Mouse (Mus musculus): ENCODE data around the gene Abcb1b.
A peak's percentile ranks its signal among the peaks of the same experiment; 100 is the strongest.
"Not testable (repeated sequence)": the region's sequence is repeated elsewhere in the genome, so short reads cannot be mapped to it uniquely, and the experiment has no call there.

The Abcb1b gene

DNA sequence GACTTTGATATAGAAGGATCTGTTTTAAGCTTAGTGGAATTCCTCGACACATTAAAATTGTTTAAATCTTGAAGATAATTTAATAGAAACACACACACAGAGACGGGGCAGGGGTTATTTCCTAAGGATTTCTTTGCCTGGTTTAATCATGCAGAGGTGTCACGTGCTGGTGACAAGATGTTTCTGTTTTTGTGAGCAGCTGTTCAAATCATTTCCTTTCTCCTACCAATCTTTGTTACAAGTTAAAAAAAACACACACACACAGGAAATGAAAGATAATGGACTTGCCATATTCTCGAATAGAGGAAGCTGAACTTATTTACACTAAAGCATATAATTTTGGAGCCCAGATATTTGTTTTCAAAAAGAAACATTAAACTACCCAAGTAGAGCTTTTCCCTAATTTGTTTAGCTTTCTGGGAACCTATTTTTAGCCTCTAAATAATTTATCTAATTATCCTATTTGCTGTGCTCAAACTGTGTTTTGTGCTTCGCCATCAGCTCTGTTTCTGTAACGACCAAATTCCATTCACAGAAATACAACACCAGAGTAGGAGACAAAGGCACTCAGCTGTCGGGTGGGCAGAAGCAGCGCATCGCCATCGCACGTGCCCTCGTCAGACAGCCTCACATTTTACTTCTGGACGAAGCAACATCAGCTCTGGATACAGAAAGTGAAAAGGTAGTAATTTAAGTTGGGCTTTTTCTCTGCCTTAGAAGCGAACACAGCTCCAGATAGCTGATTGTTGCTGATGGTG lies 65.8 kb downstream of the Abcb1b start:
- DNase-seq (ENCODE audit: inconsistent age in 2 of 2, low spot score in 1 of 2), result no peak

DNA sequence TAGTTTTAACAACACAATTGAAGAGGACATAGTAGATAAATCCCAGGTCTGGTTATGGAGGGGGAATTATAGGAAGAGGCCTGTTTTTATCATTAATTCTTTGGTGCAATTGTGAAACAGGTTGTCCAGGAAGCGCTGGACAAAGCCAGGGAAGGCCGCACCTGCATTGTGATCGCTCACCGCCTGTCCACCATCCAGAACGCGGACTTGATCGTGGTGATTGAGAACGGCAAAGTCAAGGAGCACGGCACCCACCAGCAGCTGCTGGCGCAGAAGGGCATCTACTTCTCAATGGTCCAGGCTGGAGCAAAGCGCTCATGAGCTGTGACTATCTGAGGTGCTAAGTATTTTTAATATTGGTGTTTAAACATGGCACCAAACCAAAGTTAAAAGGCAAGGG lies 67.7 kb downstream of the Abcb1b start:
- not testable (repeated sequence) for DNase-seq (ENCODE audit: inconsistent age in 2 of 2, low spot score in 1 of 2)

GRCm38 (mm10) chr5:8866366-8866765 lies 68.4 kb downstream of the Abcb1b start:
- no peak for DNase-seq (ENCODE audit: inconsistent age in 2 of 2, low spot score in 1 of 2)

- DNase-seq (ENCODE audit: inconsistent age in 2 of 2, low spot score in 1 of 2), result peak in 1 of 2 experiments; percentile 65
These were observed 70.1 kb downstream of the Abcb1b start for GRCm38 (mm10) chr5:8868019-8868418.

GRCm38 (mm10) chr5:8872979-8873915 lies 75.3 kb downstream of the Abcb1b start:
- peak in 1 of 2 experiments; percentile 53 for DNase-seq (ENCODE audit: inconsistent age in 2 of 2, low spot score in 1 of 2)

- no peak for DNase-seq (ENCODE audit: inconsistent age in 2 of 2, low spot score in 1 of 2)
These were observed 79.1 kb downstream of the Abcb1b start for GRCm38 (mm10) chr5:8877086-8877485.

DNA sequence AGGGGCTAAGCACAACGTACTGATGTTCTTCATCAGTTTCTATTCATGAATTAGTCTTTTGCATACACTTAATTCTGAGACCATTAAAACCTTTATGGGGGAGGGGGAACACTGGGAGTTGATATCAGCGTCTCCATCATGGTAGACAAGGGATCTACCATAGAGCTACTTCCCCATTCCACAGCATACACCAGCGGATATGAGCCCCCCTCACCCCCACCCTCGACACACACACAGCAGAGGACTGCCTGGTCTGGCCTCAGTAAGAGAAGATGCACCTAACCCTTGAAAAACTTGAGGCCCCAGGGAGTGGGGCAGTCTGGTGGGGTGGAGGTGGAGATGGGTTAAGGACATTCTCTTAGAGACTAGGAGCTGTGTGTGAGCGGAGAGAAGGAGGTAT lies 79.9 kb downstream of the Abcb1b start:
- no peak for DNase-seq (ENCODE audit: inconsistent age in 2 of 2, low spot score in 1 of 2)

GRCm38 (mm10) chr5:8885837-8886236 lies 87.9 kb downstream of the Abcb1b start:
- DNase-seq (ENCODE audit: inconsistent age in 2 of 2, low spot score in 1 of 2), result no peak

- DNase-seq (ENCODE audit: inconsistent age in 2 of 2, low spot score in 1 of 2), result peak; percentile 81 to 88
These were observed 95.6 kb downstream of the Abcb1b start, which contains the start of gene Abcb4 for GRCm38 (mm10) chr5:8893300-8894103. Gene Abcb4 (plus strand): TSS chr5:8893717.

DNA sequence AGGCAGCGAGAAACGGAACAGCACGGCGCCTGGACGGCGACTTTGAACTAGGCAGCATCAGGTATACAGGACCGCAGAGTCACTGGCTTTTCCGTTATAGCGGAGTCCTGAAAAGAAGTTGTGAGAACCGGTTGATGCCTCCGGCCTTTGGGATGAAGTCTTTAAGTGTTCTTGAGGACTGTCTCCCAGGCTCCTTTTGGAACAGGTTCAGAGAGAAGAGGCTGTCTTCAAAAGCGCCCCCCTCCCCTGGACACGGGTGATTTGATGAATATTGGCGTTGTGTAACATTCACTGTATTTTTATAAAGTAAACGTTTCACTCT lies 96.1 kb downstream of the Abcb1b start:
- DNase-seq (ENCODE audit: inconsistent age in 2 of 2, low spot score in 1 of 2), result no peak

GRCm38 (mm10) chr5:8894641-8895490 lies 96.9 kb downstream of the Abcb1b start:
- DNase-seq (ENCODE audit: inconsistent age in 2 of 2, low spot score in 1 of 2), result no peak

- DNase-seq (ENCODE audit: inconsistent age in 2 of 2, low spot score in 1 of 2), result no peak
These were observed 98.3 kb downstream of the Abcb1b start for GRCm38 (mm10) chr5:8896198-8896597.

- no peak for DNase-seq (ENCODE audit: inconsistent age in 2 of 2, low spot score in 1 of 2)
These were observed 100.3 kb downstream of the Abcb1b start for GRCm38 (mm10) chr5:8898246-8898645.

DNA sequence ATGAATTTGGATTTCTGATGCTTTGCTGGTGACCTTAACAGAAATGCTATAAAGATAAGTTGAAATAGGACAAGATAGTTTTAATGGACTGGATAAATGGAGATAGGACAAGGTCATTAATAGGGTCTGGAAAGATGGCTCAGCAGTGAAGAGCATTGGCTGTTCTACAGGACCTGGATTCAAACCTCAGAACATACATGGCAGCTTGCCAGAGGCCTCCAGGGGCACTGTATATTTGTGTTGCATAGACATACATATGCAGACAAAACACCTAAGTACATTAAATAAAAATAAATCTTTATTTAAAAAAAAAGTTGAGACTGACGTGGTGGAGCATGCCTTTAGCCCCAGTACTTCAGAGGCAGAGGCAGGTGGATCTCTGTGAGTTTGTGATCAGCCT lies 103.1 kb downstream of the Abcb1b start:
- DNase-seq (ENCODE audit: inconsistent age in 2 of 2, low spot score in 1 of 2), result no peak

GRCm38 (mm10) chr5:8902141-8902817 lies 104.3 kb downstream of the Abcb1b start:
- DNase-seq (ENCODE audit: inconsistent age in 2 of 2, low spot score in 1 of 2), result peak in 1 of 2 experiments; percentile 44

DNA sequence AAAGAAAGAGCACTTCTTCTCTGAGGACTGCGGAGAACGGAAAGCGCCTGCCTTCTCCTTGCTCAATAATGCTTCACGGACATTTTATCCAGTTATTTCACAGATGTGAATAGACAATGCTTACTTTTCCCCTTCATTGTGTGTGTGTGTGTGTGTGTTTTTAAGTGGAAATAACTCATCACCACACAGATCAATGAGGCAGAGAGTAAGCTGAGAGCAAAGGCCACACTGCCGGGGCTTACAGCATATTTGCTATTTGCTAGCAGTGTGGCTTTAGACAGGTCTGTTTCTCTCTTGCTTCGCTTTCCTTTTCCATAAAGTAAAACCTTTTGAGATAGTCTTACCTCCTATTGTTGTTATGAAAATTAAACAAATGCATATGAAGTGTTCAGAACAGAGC lies 106.6 kb downstream of the Abcb1b start:
- DNase-seq (ENCODE audit: inconsistent age in 2 of 2, low spot score in 1 of 2), result no peak

DNA sequence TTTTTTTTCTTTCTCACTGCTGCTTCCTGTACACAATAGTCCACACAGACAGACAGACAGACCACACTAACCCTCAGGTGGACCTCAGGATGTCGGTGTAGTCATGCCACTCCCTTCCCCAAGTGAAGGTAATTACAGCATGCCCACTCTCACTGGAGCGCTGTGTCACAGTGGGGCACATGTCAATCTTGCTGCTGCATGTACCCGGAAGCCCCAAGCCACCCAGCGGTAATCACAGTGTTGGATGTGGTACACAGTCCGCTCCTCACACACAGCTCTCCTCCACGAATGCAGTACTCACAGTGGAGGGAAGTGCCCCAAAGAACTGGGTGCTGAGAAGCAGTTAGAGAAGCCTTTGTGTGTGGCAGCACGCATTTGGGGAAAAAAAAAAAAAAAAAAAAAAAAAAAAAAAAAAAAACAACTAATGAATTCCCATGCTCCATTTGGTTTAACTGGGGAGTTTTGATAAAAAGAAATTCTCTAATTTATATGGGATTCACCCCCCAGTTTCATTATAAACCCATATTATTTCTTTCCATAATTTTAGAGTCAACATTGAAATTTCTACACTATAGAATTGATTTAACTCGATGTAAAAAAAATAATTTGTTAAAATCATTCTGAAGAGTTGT lies 113.7 kb downstream of the Abcb1b start:
- no peak for DNase-seq (ENCODE audit: inconsistent age in 2 of 2, low spot score in 1 of 2)
